Mouse (Mus musculus) lung, embryonic 16.5 days (tissue): ENCODE data around the gene Ube2n. TPM values are rescaled to one million over a fixed set of nuclear protein-coding genes. Genes with fewer than 3 reads are reported as not detected.

Experiments used
- ATAC-seq: fragments of 200-750 bp; cut with Nextera tagmentation; 2 replicates; pipeline ENCODE4 v1.8.0; 2017; ENCODE audit warnings: low read depth, mild to moderate bottlenecking, moderate library complexity
- H3K27ac ChIP-seq: fragments of 300-500 bp; sonication (generic); 2 replicates; pipeline ENCODE4 v1.5.1; 2014; ENCODE audit warnings: mild to moderate bottlenecking, control low read depth, low read length
- H3K27me3 ChIP-seq: fragments of 300-500 bp; sonication (generic); 2 replicates; pipeline ENCODE4 v1.6.1; 2014; ENCODE audit warnings: low read depth, low read length, mixed read lengths; ENCODE audit not compliant: control insufficient read depth, insufficient read depth
- H3K36me3 ChIP-seq: fragments of 300-500 bp; sonication (generic); 2 replicates; pipeline ENCODE4 v1.6.1; 2014; ENCODE audit warnings: low read length; ENCODE audit not compliant: control insufficient read depth, insufficient read depth
- H3K4me1 ChIP-seq: fragments of 300-500 bp; sonication (generic); replicated peaks from 2 replicates; pipeline ENCODE4 v1.6.1; 2014; ENCODE audit warnings: low read length, mixed read lengths; ENCODE audit not compliant: control insufficient read depth, insufficient read depth
- H3K4me2 ChIP-seq: fragments of 300-500 bp; sonication (generic); 2 replicates; pipeline ENCODE4 v1.6.1; 2014; ENCODE audit warnings: low read depth, low read length, control low read depth
- H3K4me3 ChIP-seq: fragments of 300-500 bp; sonication (generic); 2 replicates; pipeline ENCODE4 v1.5.1; 2014; ENCODE audit warnings: mild to moderate bottlenecking, low read length, control low read depth
- H3K9ac ChIP-seq: fragments of 300-500 bp; sonication (generic); 2 replicates; pipeline ENCODE4 v1.6.1; 2014; ENCODE audit warnings: low read length, control low read depth
- H3K9me3 ChIP-seq: fragments of 300-500 bp; sonication (generic); 2 replicates; pipeline ENCODE4 v1.6.1; 2016; ENCODE audit warnings: low read length; ENCODE audit not compliant: control insufficient read depth
- WGBS: fragments of 180-500 bp; shearing (Covaris S2); extraction: QIAGEN DNeasy Blood & Tissue Kit; methylation state at CpG from one replicate; pipeline ENCODE4 v1.1.7; 2014; 5-methylcytosine and 5-hydroxymethylcytosine counted together
- polyA plus RNA-seq: library from polyadenylated mRNA; unstranded; fragments of >200 nt; fragmentation: Nextera tagmentation; extraction: Ambion mirVana; gene quantifications from 2 replicates; pipeline ENCODE4 v1.2.1, GENCODE M21; 2015

Ube2n gene
- polyA plus RNA-seq, 1 experiment from 2014 or later = 360 TPM

DNA sequence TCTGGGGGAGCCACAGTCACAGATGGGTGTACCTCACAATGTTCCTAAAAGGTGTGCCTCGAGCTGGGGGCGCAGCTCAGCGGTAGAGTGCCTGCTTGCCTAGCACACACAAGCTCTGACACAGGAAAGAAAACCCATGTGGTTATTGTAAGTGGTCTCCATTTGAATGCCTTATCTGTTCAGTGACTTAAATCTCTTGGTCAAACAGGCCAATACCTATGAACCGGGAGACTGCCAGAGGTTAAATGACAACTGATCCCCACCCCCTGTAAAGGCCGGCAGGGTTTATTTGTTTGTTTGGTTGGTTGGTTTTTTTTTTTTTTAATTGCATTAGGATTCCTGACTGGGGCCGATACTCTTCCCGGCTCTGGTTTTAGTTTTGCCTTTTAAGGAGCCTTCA, 44.5 kb downstream of the Ube2n start:
- no peaks in the 10 kb centered on the region for H3K9me3 ChIP-seq
- WGBS = 59% methylated on average over 7 of the region's 7 CpGs
- peaks cover 33% of the 10 kb centered on the region for H3K4me1 ChIP-seq
- H3K36me3 ChIP-seq = no peaks in the 10 kb centered on the region
- no peak overlapping the region for H3K4me3 ChIP-seq
- H3K9ac ChIP-seq = no peak overlapping the region
- no peak overlapping the region for H3K4me2 ChIP-seq
- H3K27ac ChIP-seq = no peak overlapping the region
- ATAC-seq = no peak
- H3K27me3 ChIP-seq = no peaks in the 10 kb centered on the region

DNA sequence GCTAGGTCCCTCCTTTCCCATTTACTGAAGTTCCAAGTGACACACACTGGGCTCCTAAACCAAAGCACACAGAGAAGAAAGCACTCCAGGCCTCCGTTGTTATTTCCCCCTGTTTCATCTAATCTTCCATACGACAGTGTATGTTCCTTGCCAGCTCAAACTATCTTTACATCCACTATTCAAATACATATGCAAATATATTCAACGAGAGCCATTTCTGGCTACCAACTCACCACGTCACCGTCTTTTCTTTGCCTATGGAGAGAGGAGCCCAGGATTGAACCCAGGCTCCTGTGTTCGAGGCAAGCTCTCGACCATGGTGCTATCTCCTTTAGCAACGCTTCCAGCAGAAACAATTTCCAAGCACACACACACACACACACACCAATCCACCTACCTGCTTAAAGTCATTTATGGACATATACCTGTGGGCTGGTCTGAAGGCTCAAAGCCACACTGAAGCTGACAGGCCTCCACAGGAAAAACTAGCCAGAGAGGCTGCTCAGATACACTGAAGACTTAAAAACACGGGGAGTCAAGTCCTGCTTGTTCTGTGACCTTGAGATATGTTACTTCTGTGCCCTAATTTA, 45.5 kb downstream of the Ube2n start:
- no peak overlapping the region for H3K9ac ChIP-seq
- H3K27ac ChIP-seq = no peak overlapping the region
- H3K4me3 ChIP-seq = no peak overlapping the region
- peaks cover 42% of the 10 kb centered on the region for H3K4me1 ChIP-seq
- H3K27me3 ChIP-seq = no peaks in the 10 kb centered on the region
- no peak overlapping the region for H3K4me2 ChIP-seq
- no peaks in the 10 kb centered on the region for H3K9me3 ChIP-seq
- WGBS = 76% methylated on average over 9 of the region's 9 CpGs
- ATAC-seq = no peak
- H3K36me3 ChIP-seq = no peaks in the 10 kb centered on the region

DNA sequence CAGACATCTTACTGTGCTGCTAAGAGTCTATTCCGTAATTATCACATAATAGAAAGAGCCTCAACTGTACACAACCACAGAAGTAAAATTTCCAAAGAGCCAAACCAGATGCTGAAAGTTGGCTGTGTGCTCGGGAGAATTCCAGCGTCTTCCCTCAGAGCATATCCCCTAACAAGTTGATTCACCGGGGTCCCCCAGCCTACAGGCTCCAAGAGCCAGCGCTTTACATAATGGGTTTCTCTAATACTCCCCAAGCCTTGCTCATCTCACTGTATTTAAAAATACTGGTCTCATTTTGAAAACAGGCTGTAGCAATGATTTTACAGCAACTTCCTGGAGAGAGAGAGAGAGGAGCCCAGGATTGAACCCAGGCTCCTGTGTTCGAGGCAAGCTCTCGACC, 46.7 kb downstream of the Ube2n start:
- peak overlapping the region; percentile 70 for H3K4me2 ChIP-seq
- H3K4me1 ChIP-seq = peaks cover 35% of the 10 kb centered on the region
- no peaks in the 10 kb centered on the region for H3K9me3 ChIP-seq
- ATAC-seq = no peak
- peak overlapping the region; percentile 89 for H3K4me3 ChIP-seq
- H3K9ac ChIP-seq = peak overlapping the region; percentile 94
- no peak overlapping the region for H3K27ac ChIP-seq
- H3K36me3 ChIP-seq = no peaks in the 10 kb centered on the region
- no peaks in the 10 kb centered on the region for H3K27me3 ChIP-seq
- 31% methylated on average over 7 of the region's 7 CpGs for WGBS

DNA sequence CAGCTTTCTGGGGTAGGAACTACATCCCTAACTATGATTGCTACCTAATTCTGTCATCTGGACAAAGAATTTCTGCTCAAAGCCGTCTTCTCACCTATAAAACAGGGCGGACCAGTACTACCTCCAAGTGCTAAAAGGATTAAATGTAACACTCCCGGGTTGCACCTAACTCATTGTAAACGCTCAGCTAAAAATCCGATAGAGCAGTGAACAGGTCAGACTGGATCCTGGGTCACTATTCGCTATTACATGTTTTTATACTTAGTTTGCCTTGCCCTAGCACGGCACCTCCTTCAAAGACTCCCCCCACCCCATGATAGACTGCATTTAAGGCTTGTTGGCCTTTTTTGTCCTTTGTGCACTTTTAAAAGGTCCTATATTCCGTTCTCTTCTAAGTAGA, 47.5 kb downstream of the Ube2n start:
- 3% methylated on average over 8 of the region's 8 CpGs for WGBS
- Histone ChIP-seq H3K4me1 (peaks cover 35% of the 10 kb centered on the region), H3K4me3 (peak overlapping the region; percentile 89), H3K36me3 (no peaks in the 10 kb centered on the region), H3K27me3 (no peaks in the 10 kb centered on the region), H3K9me3 (no peaks in the 10 kb centered on the region), H3K27ac (no peak overlapping the region), H3K9ac (peak overlapping the region; percentile 94), H3K4me2 (peak overlapping the region; percentile 70)
- ATAC-seq = no peak

DNA sequence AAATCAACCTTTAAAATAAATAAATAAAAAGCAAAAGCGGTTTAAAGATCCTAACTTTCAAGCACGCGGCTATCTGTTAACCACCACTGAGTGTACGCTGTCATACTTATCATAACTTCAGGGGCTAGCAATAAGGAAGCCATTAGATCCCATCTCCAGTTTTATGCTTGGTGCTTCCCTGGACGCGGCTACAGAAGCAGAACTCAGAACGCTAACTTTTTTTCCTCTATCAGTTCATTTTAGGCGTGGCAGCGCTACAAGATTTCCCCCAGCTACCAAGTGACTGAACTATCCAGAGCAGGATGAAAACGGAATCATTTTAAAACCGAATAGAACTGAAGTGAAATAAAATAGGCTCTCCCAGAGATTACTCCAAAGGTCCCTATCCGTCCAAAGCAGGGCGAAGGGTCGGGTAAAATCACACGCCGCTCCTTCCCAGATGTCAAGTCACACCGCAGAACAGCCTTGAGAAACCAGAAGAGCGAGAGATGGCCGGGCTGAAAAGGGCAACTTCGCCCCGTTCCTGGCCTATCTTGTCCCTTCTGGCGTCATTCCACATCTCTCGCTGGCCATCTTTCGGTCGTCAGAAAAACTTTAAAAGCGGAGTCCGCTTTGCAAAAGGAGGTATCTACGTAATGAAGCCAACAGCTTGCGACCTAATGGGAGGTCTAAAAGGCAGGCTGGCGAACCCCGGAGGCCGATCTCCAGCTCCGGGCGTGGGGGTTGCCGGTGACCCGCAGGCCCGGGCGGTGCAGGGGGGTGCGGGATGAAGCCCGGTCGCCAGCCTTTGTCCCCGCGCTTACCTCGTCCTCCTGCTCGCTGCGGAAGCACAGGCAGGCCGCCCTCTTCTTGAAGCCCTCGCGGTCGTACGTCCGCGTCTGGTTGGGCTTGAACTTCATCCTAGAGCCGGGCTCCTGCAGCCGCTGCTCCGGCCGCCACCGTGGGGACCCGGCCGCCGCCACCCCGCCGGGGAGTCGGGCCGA, 48.2 kb downstream of the Ube2n start:
- Histone ChIP-seq H3K27ac (peak overlapping the region; percentile 77), H3K4me2 (peak overlapping the region; percentile 70), H3K4me1 (peaks cover 35% of the 10 kb centered on the region), H3K27me3 (no peaks in the 10 kb centered on the region), H3K36me3 (no peaks in the 10 kb centered on the region), H3K9me3 (no peaks in the 10 kb centered on the region), H3K4me3 (peak overlapping the region; percentile 89), H3K9ac (peak overlapping the region; percentile 94)
- peak; percentile 51 for ATAC-seq
- WGBS = under 1% methylated on average over 61 of the region's 65 CpGs

DNA sequence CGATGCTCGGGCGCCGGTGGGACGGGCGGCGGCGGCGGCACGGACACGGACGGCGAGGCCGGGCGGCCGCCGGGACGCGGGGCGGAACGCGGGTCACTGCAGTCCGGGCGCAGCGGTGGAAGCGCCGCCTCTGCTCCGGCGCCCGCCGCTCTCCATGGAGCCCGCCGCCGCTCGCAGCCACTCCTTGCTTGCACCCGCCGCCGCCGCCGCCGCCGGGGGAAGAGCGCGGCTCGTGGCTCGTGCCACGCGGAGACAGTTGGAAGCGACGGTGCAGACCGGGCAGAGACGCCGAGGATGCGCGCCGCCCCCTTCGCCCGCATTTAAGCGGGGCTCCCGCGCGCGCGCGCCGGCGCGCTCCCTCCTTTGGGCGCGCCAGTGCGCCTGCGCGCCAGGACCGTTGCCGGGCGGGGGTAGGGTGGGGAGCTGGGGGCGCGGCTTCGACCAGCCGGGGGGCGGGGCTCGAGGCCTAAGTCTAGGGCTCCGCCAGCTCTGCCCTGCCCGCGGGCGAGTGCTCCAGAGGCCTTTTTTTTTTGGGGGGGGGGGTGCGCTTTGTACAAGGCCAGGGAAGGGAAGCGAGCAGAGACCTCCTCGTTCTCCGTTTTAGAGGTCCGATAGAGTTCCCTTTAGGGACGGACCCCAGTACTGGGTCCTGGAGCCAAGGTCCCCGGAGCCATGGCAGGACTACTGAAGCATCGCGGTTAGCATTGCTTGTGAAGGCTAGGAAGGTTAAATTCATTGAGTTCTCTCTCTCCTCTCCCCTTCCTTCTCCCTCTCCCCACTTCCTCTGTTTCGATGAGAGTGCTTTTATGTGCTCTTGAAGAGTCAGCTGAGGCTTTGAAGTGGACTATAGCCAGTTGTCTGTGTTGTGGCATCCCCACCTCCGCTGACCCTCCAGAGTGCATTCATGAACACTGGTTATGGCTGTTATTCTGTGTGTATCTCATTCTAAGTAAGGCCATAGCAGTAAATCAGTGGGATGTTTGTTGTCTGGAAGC, 49.2 kb downstream of the Ube2n start, which contains the start of gene Nudt4:
Gene Nudt4, minus strand, starts transcription at position 296 of the 995 bp plus-strand sequence.
- Histone ChIP-seq H3K27ac (peak within 1 kb of the TSS; percentile 81), H3K36me3 (no peaks in the 10 kb centered on the region), H3K9me3 (no peaks in the 10 kb centered on the region), H3K4me2 (peak within 1 kb of the TSS; percentile 70), H3K9ac (peak within 1 kb of the TSS; percentile 94), H3K4me1 (peaks cover 33% of the 10 kb centered on the region), H3K4me3 (peak within 1 kb of the TSS; percentile 89), H3K27me3 (no peaks in the 10 kb centered on the region)
- 4% methylated on average over 16 of the region's 97 CpGs for WGBS
- peak; percentile 94 for ATAC-seq

DNA sequence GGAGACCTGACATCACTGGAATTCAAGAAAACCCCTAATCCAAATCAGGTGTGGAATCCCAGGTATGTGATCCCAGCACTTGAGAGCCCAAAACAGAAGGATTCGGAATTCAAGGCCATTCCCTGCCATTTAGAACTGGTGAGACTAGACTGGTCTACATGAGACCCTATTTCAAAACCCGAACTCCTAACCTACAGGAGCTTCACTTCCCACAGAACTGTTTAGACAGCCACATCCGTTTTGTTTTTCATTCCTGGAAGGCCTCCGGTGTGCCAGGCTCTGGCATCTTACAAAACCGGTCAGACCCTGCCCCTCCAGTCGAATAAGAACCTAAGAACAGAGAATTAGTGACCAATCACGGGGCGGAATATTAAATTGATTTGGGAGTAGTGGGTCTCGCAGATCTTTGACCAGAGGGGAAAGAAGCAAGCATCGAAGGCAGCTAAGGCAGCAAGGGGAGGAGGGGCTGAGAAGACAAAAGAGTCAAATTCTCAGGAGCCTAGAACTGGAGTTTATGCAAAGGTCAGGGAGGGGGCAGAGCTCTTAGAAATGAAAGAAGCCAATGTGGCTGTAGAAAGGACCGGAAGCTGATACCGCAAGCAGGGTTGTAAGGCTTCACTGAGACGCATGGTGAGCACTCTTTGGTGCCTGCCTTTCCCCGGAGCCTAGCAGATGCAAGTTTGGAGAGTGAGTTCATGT, 50.4 kb downstream of the Ube2n start:
- Histone ChIP-seq H3K9me3 (no peaks in the 10 kb centered on the region), H3K27me3 (no peaks in the 10 kb centered on the region), H3K4me3 (no peak overlapping the region; the same call in 1 of the 2 replicates), H3K9ac (peak overlapping the region; percentile 21; the same call in 1 of the 2 replicates), H3K4me1 (peaks cover 27% of the 10 kb centered on the region), H3K36me3 (no peaks in the 10 kb centered on the region), H3K27ac (peak overlapping the region; percentile 21), H3K4me2 (peak overlapping the region; percentile 22)
- ATAC-seq = no peak
- 20% methylated on average over 14 of the region's 14 CpGs for whole genome bisulfite sequencing

DNA sequence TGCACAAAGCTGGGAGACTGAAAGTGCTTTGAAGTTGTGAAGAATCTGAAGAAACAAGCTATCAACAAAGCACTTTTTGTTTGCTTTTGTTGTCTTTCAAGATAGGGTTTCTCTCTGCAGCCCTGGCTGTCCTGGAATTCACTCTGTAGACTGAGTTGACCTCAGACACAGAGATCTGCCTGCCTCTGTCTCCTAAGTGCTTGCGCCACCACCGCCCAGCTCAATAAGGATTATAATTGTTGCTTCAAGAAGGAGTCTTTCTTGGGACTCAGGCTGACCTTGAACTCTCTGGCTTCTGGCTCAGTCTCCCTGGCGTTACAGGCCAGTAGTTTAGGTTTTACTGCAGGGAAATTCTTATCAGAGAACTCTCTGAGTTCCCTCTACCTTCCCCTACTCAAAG, 51.8 kb downstream of the Ube2n start:
- ATAC-seq = no peak
- peaks cover 16% of the 10 kb centered on the region for H3K4me1 ChIP-seq
- H3K4me3 ChIP-seq = no peak overlapping the region
- H3K27me3 ChIP-seq = no peaks in the 10 kb centered on the region
- no peaks in the 10 kb centered on the region for H3K36me3 ChIP-seq
- no peak overlapping the region for H3K9ac ChIP-seq
- H3K27ac ChIP-seq = no peak overlapping the region
- H3K9me3 ChIP-seq = no peaks in the 10 kb centered on the region
- H3K4me2 ChIP-seq = no peak overlapping the region
- WGBS = 83% methylated on average over 3 of the region's 3 CpGs
